Mouse (Mus musculus) thymus, postnatal 10 days (tissue): ENCODE measurements around the gene Ppara.
"Not testable (repeated sequence)": the region's sequence is repeated elsewhere in the genome, so short reads cannot be mapped to it uniquely, and the experiment has no call there.

Experiments used
- DNase-seq, 2 experiments: peaks; one replicate each; pipeline ENCODE4 v3.0.0; 2021; ENCODE audit warnings: low spot score in 2 of 2

Ppara gene

GRCm38 (mm10) chr15:85757768-85758167, 23.0 kb downstream of the Ppara start:
- no peak for DNase-seq

GRCm38 (mm10) chr15:85762761-85763160, 28.0 kb downstream of the Ppara start:
- DNase-seq, result no peak

GRCm38 (mm10) chr15:85765022-85765421, 30.2 kb downstream of the Ppara start:
- no peak for DNase-seq

GRCm38 (mm10) chr15:85766677-85767076, 31.9 kb downstream of the Ppara start:
- no peak for DNase-seq

GRCm38 (mm10) chr15:85768991-85769390, 34.2 kb downstream of the Ppara start:
- DNase-seq, result no peak

GRCm38 (mm10) chr15:85771306-85772121, 36.7 kb downstream of the Ppara start:
- DNase-seq, result no peak

- no peak for DNase-seq
Measured at GRCm38 (mm10) chr15:85772146-85772740, 37.5 kb downstream of the Ppara start.

- DNase-seq, result no peak
Measured at GRCm38 (mm10) chr15:85774419-85774818, 39.6 kb downstream of the Ppara start.

- DNase-seq, result no peak
Measured at GRCm38 (mm10) chr15:85775001-85775400, 40.2 kb downstream of the Ppara start.

GRCm38 (mm10) chr15:85776241-85776640, 41.5 kb downstream of the Ppara start:
- no peak for DNase-seq

- DNase-seq, result no peak
Measured at GRCm38 (mm10) chr15:85776771-85777170, 42.0 kb downstream of the Ppara start.

- not testable (repeated sequence) for DNase-seq
Measured at GRCm38 (mm10) chr15:85778891-85779290, 44.1 kb downstream of the Ppara start.

GRCm38 (mm10) chr15:85783146-85783545, 48.4 kb downstream of the Ppara start:
- DNase-seq, result no peak

- no peak for DNase-seq
Measured at GRCm38 (mm10) chr15:85784341-85784740, 49.6 kb downstream of the Ppara start.

GRCm38 (mm10) chr15:85786711-85787110, 51.9 kb downstream of the Ppara start:
- DNase-seq, result no peak

- DNase-seq, result no peak
Measured at GRCm38 (mm10) chr15:85787482-85787881, 52.7 kb downstream of the Ppara start.

- DNase-seq, result no peak
Measured at GRCm38 (mm10) chr15:85788051-85788450, 53.3 kb downstream of the Ppara start.

GRCm38 (mm10) chr15:85788633-85789032, 53.9 kb downstream of the Ppara start:
- no peak for DNase-seq

GRCm38 (mm10) chr15:85791449-85791848, 56.7 kb downstream of the Ppara start:
- no peak for DNase-seq

GRCm38 (mm10) chr15:85792819-85793218, 58.0 kb downstream of the Ppara start:
- no peak for DNase-seq

- no peak for DNase-seq
Measured at GRCm38 (mm10) chr15:85795516-85795915, 60.7 kb downstream of the Ppara start.

GRCm38 (mm10) chr15:85798676-85799075, 63.9 kb downstream of the Ppara start:
- no peak for DNase-seq

- DNase-seq, result no peak
Measured at GRCm38 (mm10) chr15:85802931-85803330, 68.1 kb downstream of the Ppara start.
